Mouse (Mus musculus) C2C12 (cell line): ENCODE measurements around the gene Ltb. TPM values are rescaled to one million over a fixed set of nuclear protein-coding genes. Genes with fewer than 3 reads are reported as not detected.

ENCODE experiments used
- H3K27me3 ChIP-seq: one replicate; pipeline ENCODE4 v1.6.1; 2011; ENCODE audit not compliant: control insufficient read depth, insufficient read depth, insufficient read length
- H3K36me3 ChIP-seq: one replicate; pipeline ENCODE4 v1.6.1; 2011; ENCODE audit not compliant: control insufficient read depth, insufficient read depth
- H3K4me3 ChIP-seq: one replicate; pipeline ENCODE4 v1.5.1; 2011; ENCODE audit warnings: mild to moderate bottlenecking, control low read depth; ENCODE audit not compliant: poor library complexity, insufficient read depth, severe bottlenecking
- H3K79me2 ChIP-seq: one replicate; pipeline ENCODE4 v1.6.1; 2011; ENCODE audit not compliant: control insufficient read depth, insufficient read depth
- H3K79me3 ChIP-seq: one replicate; pipeline ENCODE4 v1.6.1; 2011; ENCODE audit warnings: low read depth, control low read depth
- H3ac ChIP-seq: one replicate; pipeline ENCODE3; 2011; ENCODE audit warnings: low read depth; ENCODE audit not compliant: control insufficient read depth, insufficient read length
- CEBPB ChIP-seq: IDR thresholded peaks from one replicate; pipeline ENCODE4 v1.6.1; 2011; ENCODE audit warnings: low read depth, mild to moderate bottlenecking, control low read depth, moderate library complexity
- CTCF ChIP-seq: IDR thresholded peaks from one replicate; pipeline ENCODE4 v1.5.1; 2011; ENCODE audit not compliant: control insufficient read depth, insufficient read depth, insufficient read length
- FOSL1 ChIP-seq: IDR thresholded peaks from one replicate; pipeline ENCODE4 v1.8.0; 2011; ENCODE audit warnings: mild to moderate bottlenecking, low read length; ENCODE audit not compliant: poor library complexity, insufficient read depth, severe bottlenecking
- MAX ChIP-seq: IDR thresholded peaks from one replicate; pipeline ENCODE4 v1.6.1; 2011; ENCODE audit warnings: mild to moderate bottlenecking, control low read depth
- MYOD1 ChIP-seq: IDR thresholded peaks from one replicate; pipeline ENCODE4 v1.6.1; 2011; ENCODE audit warnings: low read depth; ENCODE audit not compliant: control insufficient read depth, insufficient read length
- MYOG ChIP-seq: IDR thresholded peaks from one replicate; pipeline ENCODE4 v1.6.1; 2011; ENCODE audit not compliant: control insufficient read depth, insufficient read length; ENCODE audit errors: extremely low read depth
- USF1 ChIP-seq: IDR thresholded peaks from one replicate; pipeline ENCODE4 v1.6.1; 2011; ENCODE audit warnings: low read depth, mild to moderate bottlenecking, control low read depth, moderate library complexity
- long read RNA-seq, 2 experiments: library from polyadenylated mRNA; unstranded; transcript quantifications; one replicate each; pipeline ENCODE4 v2.0.0; 2019 to 2020
- polyA plus RNA-seq: library from polyadenylated mRNA; unstranded; fragments of >200 nt; fragmentation: generic; extraction: Trizol; gene quantifications from one replicate; pipeline ENCODE4 v1.2.1, GENCODE M21; 2012; ENCODE audit warnings: missing spikeins

Ltb gene
- polyA plus RNA-seq, result not detected
- long read RNA-seq, experiment 1, result 0 reads
- long read RNA-seq, experiment 2, result 0 reads

- H3K36me3 ChIP-seq, result no peaks in the 10 kb centered on the region
- H3ac ChIP-seq, result no peak within 1 kb of the TSS
- no peaks in the 10 kb centered on the region for H3K79me3 ChIP-seq
- no peak for TF ChIP-seq MYOG
- no peak for TF ChIP-seq CEBPB
- TF ChIP-seq MYOD1, result no peak
- TF ChIP-seq CTCF, result no peak
- no peak for TF ChIP-seq USF1
- TF ChIP-seq FOSL1, result no peak
- TF ChIP-seq MAX, result no peak
- no peaks in the 10 kb centered on the region for H3K79me2 ChIP-seq
- no peaks in the 10 kb centered on the region for H3K27me3 ChIP-seq
- H3K4me3 ChIP-seq, result no peak within 1 kb of the TSS
These were observed at the start of gene Ltb for GRCm38 (mm10) chr17:35193881-35194843. Ltb (plus strand) TSS chr17:35194439.

- TF ChIP-seq MYOD1 (no peak), MAX (no peak), USF1 (no peak), CEBPB (no peak), FOSL1 (no peak), MYOG (no peak), CTCF (no peak)
- Histone ChIP-seq H3K4me3 (no peak overlapping the region), H3K27me3 (no peaks in the 10 kb centered on the region), H3K79me2 (no peaks in the 10 kb centered on the region), H3K36me3 (peaks cover 94% of the 10 kb centered on the region), H3ac (no peak overlapping the region), H3K79me3 (peaks cover 2% of the 10 kb centered on the region)
These were observed 48.1 kb upstream of the Ltb start for GRCm38 (mm10) chr17:35146139-35146538.

- no peak overlapping the region for H3ac ChIP-seq
- H3K36me3 ChIP-seq, result peaks cover 94% of the 10 kb centered on the region
- H3K27me3 ChIP-seq, result no peaks in the 10 kb centered on the region
- TF ChIP-seq CTCF (no peak), FOSL1 (no peak), USF1 (no peak), MYOD1 (no peak), MYOG (no peak), CEBPB (no peak), MAX (no peak)
- no peak overlapping the region for H3K4me3 ChIP-seq
- H3K79me3 ChIP-seq, result peaks cover 2% of the 10 kb centered on the region
- H3K79me2 ChIP-seq, result peaks cover 5% of the 10 kb centered on the region
These were observed 46.9 kb upstream of the Ltb start for GRCm38 (mm10) chr17:35147348-35147747.

GRCm38 (mm10) chr17:35147922-35148639, 46.2 kb upstream of the Ltb start:
- Histone ChIP-seq H3K79me3 (peaks cover 3% of the 10 kb centered on the region), H3K36me3 (peaks cover 94% of the 10 kb centered on the region), H3K27me3 (no peaks in the 10 kb centered on the region), H3K4me3 (no peak overlapping the region), H3K79me2 (peaks cover 12% of the 10 kb centered on the region), H3ac (no peak overlapping the region)
- TF ChIP-seq USF1 (no peak), CTCF (no peak), MAX (no peak), CEBPB (no peak), MYOD1 (no peak), FOSL1 (no peak), MYOG (no peak)

- Histone ChIP-seq H3K4me3 (no peak overlapping the region), H3K27me3 (no peaks in the 10 kb centered on the region), H3K79me3 (peaks cover 14% of the 10 kb centered on the region), H3ac (no peak overlapping the region), H3K79me2 (peaks cover 47% of the 10 kb centered on the region), H3K36me3 (peaks cover 95% of the 10 kb centered on the region)
- TF ChIP-seq CTCF, result no peak
- TF ChIP-seq MYOG, result no peak
- no peak for TF ChIP-seq USF1
- no peak for TF ChIP-seq MYOD1
These were observed 42.1 kb upstream of the Ltb start for GRCm38 (mm10) chr17:35152121-35152520.
